Mouse (Mus musculus): Measurements from ENCODE around the gene Apom. TPM values are rescaled to one million over a fixed set of nuclear protein-coding genes. Genes with fewer than 3 reads are reported as not detected.

Gene Apom
- polyA plus RNA-seq, 1 experiment from 2014 or later: 18.3 TPM

DNA sequence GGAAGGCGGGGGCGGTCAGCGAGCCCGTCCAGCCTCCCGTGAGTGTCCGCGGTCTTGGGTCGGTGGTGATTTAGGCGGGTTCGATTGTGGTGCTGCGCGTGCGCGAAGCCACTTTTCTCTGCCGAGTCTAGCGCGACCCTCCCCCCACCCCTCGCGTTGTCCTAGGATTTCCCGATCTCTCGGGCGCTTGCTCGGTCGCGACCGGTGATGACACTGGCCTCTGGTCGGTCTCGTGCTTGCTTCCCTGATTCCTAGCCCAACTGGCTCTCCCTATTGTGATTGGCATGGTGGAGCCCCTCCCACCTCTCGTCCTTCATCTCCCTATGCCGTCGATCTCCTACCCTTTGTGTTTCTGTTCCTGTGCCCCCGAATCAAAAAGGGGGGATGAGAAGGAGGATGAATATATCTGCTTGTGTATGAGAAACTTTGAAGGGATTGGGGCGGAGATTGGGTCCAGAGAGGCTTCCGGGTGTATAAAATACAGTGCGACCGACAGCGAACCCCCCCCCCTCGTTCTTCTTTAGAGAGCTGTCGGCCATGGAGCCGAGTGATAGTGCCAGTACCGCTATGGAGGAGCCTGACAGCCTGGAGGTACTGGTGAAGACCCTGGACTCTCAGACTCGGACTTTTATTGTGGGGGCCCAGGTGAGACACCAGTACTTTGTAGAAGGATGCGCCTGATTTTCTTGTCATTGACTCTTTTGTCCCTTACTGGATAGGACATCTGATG lies 3.9 kb upstream of the Apom start:
- peak overlapping the region; percentile 68 for H3K4me2 ChIP-seq (replicated peaks; ENCODE audit: low read depth)
- WGBS: under 1% methylated on average over 43 of the region's 43 CpGs
- peak overlapping the region; percentile 84 for H3K27ac ChIP-seq (ENCODE audit: low read depth, low read length)
- no peaks in the 10 kb centered on the region for H3K9me3 ChIP-seq (ENCODE audit: control insufficient read depth)
- H3K9ac ChIP-seq (ENCODE audit: low read depth, low read length): peak overlapping the region; percentile 75
- no peaks in the 10 kb centered on the region for H3K27me3 ChIP-seq (replicated peaks; ENCODE audit: control insufficient read depth, insufficient read depth, low read length)
- H3K4me1 ChIP-seq (replicated peaks; ENCODE audit: control insufficient read depth, insufficient read depth, low read length): 0 out of 2 replicates have a peak, but pooled peaks cover 5% of the 10 kb centered on the region
- peak overlapping the region; percentile 73 for H3K4me3 ChIP-seq (ENCODE audit: low read depth, low read length)
- no peak for TF ChIP-seq CTCF (IDR thresholded peaks at IDR 0.05; ENCODE audit: low read depth)
- peaks cover 25% of the 10 kb centered on the region for H3K36me3 ChIP-seq (ENCODE audit: control insufficient read depth, insufficient read depth)
- ATAC-seq: peak; percentile 59

DNA sequence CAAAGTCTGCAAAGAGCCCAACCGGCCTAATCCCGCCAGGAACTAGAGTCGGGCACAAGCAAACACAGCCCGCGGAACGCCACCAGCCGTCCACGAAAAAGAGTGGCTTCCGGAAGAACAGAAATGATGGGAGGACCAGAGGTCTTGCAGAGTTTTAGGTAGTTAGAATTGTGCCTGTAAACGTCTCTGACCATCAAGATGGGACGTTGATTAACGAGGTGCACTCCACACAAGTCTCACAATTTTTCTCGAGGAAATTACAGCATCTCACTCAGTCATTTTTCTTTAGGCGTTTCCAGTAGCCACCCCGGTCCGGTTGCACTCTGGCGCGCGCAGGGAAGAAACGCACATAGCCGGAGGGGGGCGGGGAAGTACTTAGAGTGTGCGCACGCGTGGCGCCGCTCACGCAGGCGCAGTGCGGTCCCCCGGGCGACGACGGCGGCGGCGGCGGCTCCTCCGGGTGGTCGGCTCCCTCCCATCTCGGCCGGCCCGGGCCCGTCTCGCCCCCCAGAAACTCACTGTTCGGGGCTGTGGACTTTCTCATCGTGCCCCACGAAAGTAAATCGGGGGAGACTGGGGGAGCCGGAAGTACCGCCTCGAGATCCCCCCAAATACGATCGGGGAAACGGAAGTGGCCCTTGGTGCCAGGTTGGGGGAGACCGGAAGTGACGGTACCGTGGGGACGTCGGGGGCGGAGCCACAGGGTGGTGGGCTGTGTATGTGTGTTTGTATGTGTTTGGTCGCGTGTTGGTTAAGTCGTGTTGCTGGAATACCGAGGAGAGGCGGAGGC lies 3.1 kb upstream of the Apom start, which contains the start of gene Bag6:
Bag6 (plus strand) TSS at position 378 of the 790 bp plus-strand sequence.
- Histone ChIP-seq H3K4me2 (replicated peaks; ENCODE audit: low read depth) (peak within 1 kb of the TSS; percentile 68), H3K4me3 (ENCODE audit: low read depth, low read length) (peak within 1 kb of the TSS; percentile 73), H3K9me3 (ENCODE audit: control insufficient read depth) (no peaks in the 10 kb centered on the region), H3K4me1 (replicated peaks; ENCODE audit: control insufficient read depth, insufficient read depth, low read length) (0 out of 2 replicates have a peak, but pooled peaks cover 5% of the 10 kb centered on the region), H3K27me3 (replicated peaks; ENCODE audit: control insufficient read depth, insufficient read depth, low read length) (no peaks in the 10 kb centered on the region), H3K36me3 (ENCODE audit: control insufficient read depth, insufficient read depth) (peaks cover 21% of the 10 kb centered on the region), H3K9ac (ENCODE audit: low read depth, low read length) (peak within 1 kb of the TSS; percentile 75), H3K27ac (ENCODE audit: low read depth, low read length) (peak within 1 kb of the TSS; percentile 84)
- ATAC-seq: peak; percentile 91
- under 1% methylated on average over 66 of the region's 66 CpGs for WGBS
- 0 out of 2 replicates have a peak, but pooled peaks have one; percentile 20 for TF ChIP-seq CTCF (IDR thresholded peaks at IDR 0.05; ENCODE audit: low read depth)

DNA sequence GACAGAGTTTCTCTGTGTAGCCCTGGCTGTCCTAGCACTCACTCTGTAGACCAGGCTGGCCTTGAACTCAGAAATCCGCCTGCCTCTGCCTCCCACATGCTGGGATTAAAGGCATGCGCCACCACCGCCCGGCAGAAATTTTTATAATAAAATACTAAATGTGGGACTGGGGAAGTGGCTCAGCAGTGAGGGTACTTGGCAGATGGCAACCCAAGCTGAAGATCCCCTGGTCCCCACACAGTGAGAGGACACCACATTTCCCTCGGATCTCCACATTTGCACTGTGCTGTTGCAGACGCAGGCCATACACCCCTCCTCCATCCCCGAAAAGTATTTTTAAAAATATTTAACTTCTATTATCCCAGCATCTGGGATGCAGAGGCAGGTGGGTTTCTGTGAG lies 1.7 kb upstream of the Apom start:
- no peak for ATAC-seq
- whole genome bisulfite sequencing: 96% methylated on average over 7 of the region's 7 CpGs
- no peak for TF ChIP-seq CTCF (IDR thresholded peaks at IDR 0.05; ENCODE audit: low read depth)

DNA sequence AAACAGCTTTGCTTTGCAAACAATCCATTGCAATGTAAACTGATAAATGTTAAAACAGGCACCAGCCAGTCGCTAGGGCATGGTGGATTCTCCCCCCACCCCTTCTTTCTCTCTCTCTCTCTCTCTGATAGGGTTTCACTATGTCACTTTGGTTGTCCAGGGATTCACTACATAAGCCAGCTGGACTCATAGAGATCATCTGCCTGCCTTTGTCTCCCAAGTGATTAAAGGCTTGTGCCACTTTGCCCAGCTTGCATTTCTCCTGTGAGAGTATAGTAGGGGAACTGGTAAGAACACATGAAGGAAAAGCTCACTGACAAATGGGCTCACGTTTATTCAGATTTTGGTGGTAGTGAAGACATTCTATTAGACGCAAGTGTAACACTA lies 317 bp upstream of the Apom start:
- H3K27me3 ChIP-seq (replicated peaks; ENCODE audit: control insufficient read depth, insufficient read depth, low read length): no peaks in the 10 kb centered on the region
- WGBS: 63% methylated on average over 3 of the region's 3 CpGs
- no peak overlapping the region for H3K4me2 ChIP-seq (replicated peaks; ENCODE audit: low read depth)
- peaks cover 16% of the 10 kb centered on the region; the same call in 1 of the 2 replicates for H3K36me3 ChIP-seq (ENCODE audit: control insufficient read depth, insufficient read depth)
- H3K4me1 ChIP-seq (replicated peaks; ENCODE audit: control insufficient read depth, insufficient read depth, low read length): 0 out of 2 replicates have a peak, but pooled peaks cover 3% of the 10 kb centered on the region
- no peaks in the 10 kb centered on the region for H3K9me3 ChIP-seq (ENCODE audit: control insufficient read depth)
- ATAC-seq: no peak
- H3K27ac ChIP-seq (ENCODE audit: low read depth, low read length): no peak overlapping the region
- no peak for TF ChIP-seq CTCF (IDR thresholded peaks at IDR 0.05; ENCODE audit: low read depth)
- H3K4me3 ChIP-seq (ENCODE audit: low read depth, low read length): no peak overlapping the region
- H3K9ac ChIP-seq (ENCODE audit: low read depth, low read length): no peak overlapping the region

More for the DNA sequence above, 1.7 kb upstream of the Apom start:
- Histone ChIP-seq H3K36me3 (ENCODE audit: control insufficient read depth, insufficient read depth) (peaks cover 12% of the 10 kb centered on the region), H3K27ac (ENCODE audit: low read depth, low read length) (no peak overlapping the region), H3K4me3 (ENCODE audit: low read depth, low read length) (no peak overlapping the region), H3K4me2 (replicated peaks; ENCODE audit: low read depth) (no peak overlapping the region), H3K27me3 (replicated peaks; ENCODE audit: control insufficient read depth, insufficient read depth, low read length) (no peaks in the 10 kb centered on the region), H3K9ac (ENCODE audit: low read depth, low read length) (no peak overlapping the region), H3K9me3 (ENCODE audit: control insufficient read depth) (no peaks in the 10 kb centered on the region), H3K4me1 (replicated peaks; ENCODE audit: control insufficient read depth, insufficient read depth, low read length) (0 out of 2 replicates have a peak, but pooled peaks cover 5% of the 10 kb centered on the region)

DNA sequence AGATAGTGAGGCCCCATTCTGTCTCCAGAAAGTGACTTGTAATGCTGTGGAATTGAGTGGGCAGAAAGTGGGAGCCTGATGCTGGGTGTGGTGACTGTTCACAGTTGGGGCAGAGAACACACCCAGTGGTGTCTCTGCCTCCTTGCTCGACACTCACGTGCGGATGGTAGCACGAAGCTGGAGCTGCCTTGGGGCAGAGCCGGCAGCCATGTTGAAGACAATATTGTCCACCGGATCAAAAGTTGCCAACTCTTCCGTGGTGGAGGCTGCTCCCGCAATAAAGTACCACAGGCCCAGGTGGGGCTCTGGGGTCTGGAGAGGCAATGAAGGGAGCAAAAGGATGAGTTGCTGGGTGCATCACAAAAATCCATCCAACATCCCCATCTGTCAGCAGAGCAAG lies 812 bp downstream of the Apom start:
- WGBS: 87% methylated on average over 8 of the region's 8 CpGs
- ATAC-seq: no peak
- H3K27ac ChIP-seq (ENCODE audit: low read depth, low read length): no peak overlapping the region

DNA sequence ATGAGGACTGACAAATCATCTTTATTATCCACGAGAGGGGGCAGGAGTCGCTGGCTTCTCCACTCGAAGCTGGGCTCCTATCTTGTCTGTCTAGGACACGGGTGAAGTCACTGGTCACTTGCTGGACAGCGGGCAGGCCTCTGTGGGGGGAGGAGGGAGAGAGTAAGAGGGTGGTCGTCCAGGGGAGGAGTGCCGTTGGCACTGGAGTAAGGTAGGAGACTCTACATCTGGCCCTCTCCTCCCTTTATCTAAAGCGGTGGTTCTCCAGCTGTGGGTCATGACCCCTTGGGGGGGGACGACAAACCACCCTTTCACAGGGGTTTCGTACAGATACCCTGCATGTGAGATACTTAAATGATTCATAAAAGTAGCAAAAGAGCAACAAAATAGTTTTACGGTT lies 2.9 kb downstream of the Apom start:
- Histone ChIP-seq H3K9me3 (ENCODE audit: control insufficient read depth) (no peaks in the 10 kb centered on the region), H3K9ac (ENCODE audit: low read depth, low read length) (no peak overlapping the region), H3K27me3 (replicated peaks; ENCODE audit: control insufficient read depth, insufficient read depth, low read length) (no peaks in the 10 kb centered on the region), H3K4me1 (replicated peaks; ENCODE audit: control insufficient read depth, insufficient read depth, low read length) (peaks cover 6% of the 10 kb centered on the region; the same call in 1 of the 2 replicates), H3K36me3 (ENCODE audit: control insufficient read depth, insufficient read depth) (peaks cover 20% of the 10 kb centered on the region; the same call in 1 of the 2 replicates), H3K27ac (ENCODE audit: low read depth, low read length) (no peak overlapping the region), H3K4me3 (ENCODE audit: low read depth, low read length) (no peak overlapping the region), H3K4me2 (replicated peaks; ENCODE audit: low read depth) (peak overlapping the region; percentile 52)
- ATAC-seq: no peak
- no peak for TF ChIP-seq CTCF (IDR thresholded peaks at IDR 0.05; ENCODE audit: low read depth)
- WGBS: 68% methylated on average over 11 of the region's 11 CpGs

More for the DNA sequence above, 812 bp downstream of the Apom start:
- H3K4me2 ChIP-seq (replicated peaks; ENCODE audit: low read depth): no peak overlapping the region
- no peak overlapping the region for H3K4me3 ChIP-seq (ENCODE audit: low read depth, low read length)
- H3K9me3 ChIP-seq (ENCODE audit: control insufficient read depth): no peaks in the 10 kb centered on the region
- no peak overlapping the region for H3K9ac ChIP-seq (ENCODE audit: low read depth, low read length)
- H3K4me1 ChIP-seq (replicated peaks; ENCODE audit: control insufficient read depth, insufficient read depth, low read length): no peaks in the 10 kb centered on the region
- no peaks in the 10 kb centered on the region for H3K27me3 ChIP-seq (replicated peaks; ENCODE audit: control insufficient read depth, insufficient read depth, low read length)
- no peak for TF ChIP-seq CTCF (IDR thresholded peaks at IDR 0.05; ENCODE audit: low read depth)
- H3K36me3 ChIP-seq (ENCODE audit: control insufficient read depth, insufficient read depth): peaks cover 16% of the 10 kb centered on the region; the same call in 1 of the 2 replicates

Measured in intestine, postnatal 0 days (tissue).